Mouse (Mus musculus) lung, adult 2 months (tissue): Measurements from ENCODE around the gene D630039A03Rik.

ENCODE experiments used
- CTCF ChIP-seq: fragments of 200-500 bp; IDR thresholded peaks from 2 replicates; pipeline ENCODE4 v1.5.1; 2011; ENCODE audit warnings: mild to moderate bottlenecking, low read length, control low read depth; ENCODE audit not compliant: insufficient read depth
- POLR2A ChIP-seq: fragments of 200-500 bp; IDR thresholded peaks from 2 replicates; pipeline ENCODE4 v1.6.1; 2011; ENCODE audit warnings: low read depth, mild to moderate bottlenecking, control low read depth, low read length, borderline replicate concordance; ENCODE audit errors: extremely low read depth

GRCm38 (mm10) chr4:57889773-57890172, 26.3 kb downstream of the D630039A03Rik start:
- TF ChIP-seq POLR2A (no peak), CTCF (no peak)
